Mouse (Mus musculus): ENCODE data around the gene Wdr31. TPM values are rescaled to one million over a fixed set of nuclear protein-coding genes. Genes with fewer than 3 reads are reported as not detected.

The Wdr31 gene
- polyA plus RNA-seq, 1 experiment, result 8.3 TPM

- peaks cover 9% of the 10 kb centered on the region for H3K4me1 ChIP-seq (ENCODE audit: control insufficient read depth, insufficient read depth, low read length)
- TF ChIP-seq POLR2A (IDR thresholded peaks at IDR 0.05; ENCODE audit: extremely low read depth, insufficient read depth, low read length) (no peak), CTCF (IDR thresholded peaks at IDR 0.05; ENCODE audit: extremely low read depth, insufficient read depth, low read length) (no peak)
- H3K4me3 ChIP-seq (ENCODE audit: insufficient read depth, low read length), result no peak overlapping the region
- H3K27ac ChIP-seq (ENCODE audit: insufficient read depth, low read length), result no peak overlapping the region
These were observed 44.3 kb upstream of the Wdr31 start for GRCm38 (mm10) chr4:62514995-62515394.

- TF ChIP-seq POLR2A (IDR thresholded peaks at IDR 0.05; ENCODE audit: extremely low read depth, insufficient read depth, low read length), result no peak
- TF ChIP-seq CTCF (IDR thresholded peaks at IDR 0.05; ENCODE audit: extremely low read depth, insufficient read depth, low read length), result no peak
- no peak overlapping the region for H3K27ac ChIP-seq (ENCODE audit: insufficient read depth, low read length)
- H3K4me3 ChIP-seq (ENCODE audit: insufficient read depth, low read length), result no peak overlapping the region
- peaks cover 9% of the 10 kb centered on the region for H3K4me1 ChIP-seq (ENCODE audit: control insufficient read depth, insufficient read depth, low read length)
These were observed 43.4 kb upstream of the Wdr31 start for GRCm38 (mm10) chr4:62513998-62514506.

- no peak overlapping the region for H3K27ac ChIP-seq (ENCODE audit: insufficient read depth, low read length)
- TF ChIP-seq CTCF (IDR thresholded peaks at IDR 0.05; ENCODE audit: extremely low read depth, insufficient read depth, low read length) (no peak), POLR2A (IDR thresholded peaks at IDR 0.05; ENCODE audit: extremely low read depth, insufficient read depth, low read length) (no peak)
- no peak overlapping the region for H3K4me3 ChIP-seq (ENCODE audit: insufficient read depth, low read length)
- H3K4me1 ChIP-seq (ENCODE audit: control insufficient read depth, insufficient read depth, low read length), result no peaks in the 10 kb centered on the region
These were observed 39.2 kb upstream of the Wdr31 start for GRCm38 (mm10) chr4:62509946-62510345.

- H3K27ac ChIP-seq (ENCODE audit: insufficient read depth, low read length), result no peak overlapping the region
- H3K4me1 ChIP-seq (ENCODE audit: control insufficient read depth, insufficient read depth, low read length), result no peaks in the 10 kb centered on the region
- no peak for TF ChIP-seq CTCF (IDR thresholded peaks at IDR 0.05; ENCODE audit: extremely low read depth, insufficient read depth, low read length)
- no peak for TF ChIP-seq POLR2A (IDR thresholded peaks at IDR 0.05; ENCODE audit: extremely low read depth, insufficient read depth, low read length)
- no peak overlapping the region for H3K4me3 ChIP-seq (ENCODE audit: insufficient read depth, low read length)
These were observed 38.1 kb upstream of the Wdr31 start for GRCm38 (mm10) chr4:62508839-62509238.

GRCm38 (mm10) chr4:62506798-62507197 lies 36.1 kb upstream of the Wdr31 start:
- TF ChIP-seq CTCF (IDR thresholded peaks at IDR 0.05; ENCODE audit: extremely low read depth, insufficient read depth, low read length), result peak; percentile 35
- TF ChIP-seq POLR2A (IDR thresholded peaks at IDR 0.05; ENCODE audit: extremely low read depth, insufficient read depth, low read length), result no peak
- Histone ChIP-seq H3K4me1 (ENCODE audit: control insufficient read depth, insufficient read depth, low read length) (no peaks in the 10 kb centered on the region), H3K4me3 (ENCODE audit: insufficient read depth, low read length) (no peak overlapping the region), H3K27ac (ENCODE audit: insufficient read depth, low read length) (no peak overlapping the region)

GRCm38 (mm10) chr4:62505991-62506390 lies 35.3 kb upstream of the Wdr31 start:
- Histone ChIP-seq H3K27ac (ENCODE audit: insufficient read depth, low read length) (no peak overlapping the region), H3K4me3 (ENCODE audit: insufficient read depth, low read length) (no peak overlapping the region), H3K4me1 (ENCODE audit: control insufficient read depth, insufficient read depth, low read length) (no peaks in the 10 kb centered on the region; the same call in 1 of the 2 replicates)
- TF ChIP-seq CTCF (IDR thresholded peaks at IDR 0.05; ENCODE audit: extremely low read depth, insufficient read depth, low read length) (no peak), POLR2A (IDR thresholded peaks at IDR 0.05; ENCODE audit: extremely low read depth, insufficient read depth, low read length) (no peak)

- H3K27ac ChIP-seq (ENCODE audit: insufficient read depth, low read length), result peak within 1 kb of the TSS; percentile 15; the same call in 1 of the 2 replicates
- TF ChIP-seq CTCF (IDR thresholded peaks at IDR 0.05; ENCODE audit: extremely low read depth, insufficient read depth, low read length), result no peak
- no peak for TF ChIP-seq POLR2A (IDR thresholded peaks at IDR 0.05; ENCODE audit: extremely low read depth, insufficient read depth, low read length)
- H3K4me1 ChIP-seq (ENCODE audit: control insufficient read depth, insufficient read depth, low read length), result no peaks in the 10 kb centered on the region; the same call in 1 of the 2 replicates
- H3K4me3 ChIP-seq (ENCODE audit: insufficient read depth, low read length), result peak within 1 kb of the TSS; percentile 66
These were observed 32.8 kb upstream of the Wdr31 start, which contains the start of gene Hdhd3 for GRCm38 (mm10) chr4:62503374-62503970. Gene Hdhd3 (minus strand): TSS chr4:62503467.

- Histone ChIP-seq H3K4me1 (ENCODE audit: control insufficient read depth, insufficient read depth, low read length) (no peaks in the 10 kb centered on the region; the same call in 1 of the 2 replicates), H3K27ac (ENCODE audit: insufficient read depth, low read length) (no peak overlapping the region), H3K4me3 (ENCODE audit: insufficient read depth, low read length) (no peak overlapping the region)
- TF ChIP-seq POLR2A (IDR thresholded peaks at IDR 0.05; ENCODE audit: extremely low read depth, insufficient read depth, low read length) (no peak), CTCF (IDR thresholded peaks at IDR 0.05; ENCODE audit: extremely low read depth, insufficient read depth, low read length) (no peak)
These were observed 32.3 kb upstream of the Wdr31 start for GRCm38 (mm10) chr4:62502969-62503368.

- TF ChIP-seq CTCF (IDR thresholded peaks at IDR 0.05; ENCODE audit: extremely low read depth, insufficient read depth, low read length) (no peak), POLR2A (IDR thresholded peaks at IDR 0.05; ENCODE audit: extremely low read depth, insufficient read depth, low read length) (peak; percentile 82; the same call in 1 of the 2 replicates)
- Histone ChIP-seq H3K4me1 (ENCODE audit: control insufficient read depth, insufficient read depth, low read length) (no peaks in the 10 kb centered on the region; the same call in 1 of the 2 replicates), H3K4me3 (ENCODE audit: insufficient read depth, low read length) (peak overlapping the region; percentile 66), H3K27ac (ENCODE audit: insufficient read depth, low read length) (peak overlapping the region; percentile 18; the same call in 1 of the 2 replicates)
These were observed 31.5 kb upstream of the Wdr31 start for GRCm38 (mm10) chr4:62501964-62502732.

Measured in cortical plate, adult 2 months (tissue).